Mouse (Mus musculus) fat pad, adult 2 months (tissue): Measurements from ENCODE around the gene Cfap97.

ENCODE experiments used
- DNase-seq: peaks from one replicate; pipeline ENCODE4 v3.0.0-alpha.2; 2011; ENCODE audit warnings: low read depth, low spot score; ENCODE audit errors: extremely low read depth

Gene Cfap97

DNA sequence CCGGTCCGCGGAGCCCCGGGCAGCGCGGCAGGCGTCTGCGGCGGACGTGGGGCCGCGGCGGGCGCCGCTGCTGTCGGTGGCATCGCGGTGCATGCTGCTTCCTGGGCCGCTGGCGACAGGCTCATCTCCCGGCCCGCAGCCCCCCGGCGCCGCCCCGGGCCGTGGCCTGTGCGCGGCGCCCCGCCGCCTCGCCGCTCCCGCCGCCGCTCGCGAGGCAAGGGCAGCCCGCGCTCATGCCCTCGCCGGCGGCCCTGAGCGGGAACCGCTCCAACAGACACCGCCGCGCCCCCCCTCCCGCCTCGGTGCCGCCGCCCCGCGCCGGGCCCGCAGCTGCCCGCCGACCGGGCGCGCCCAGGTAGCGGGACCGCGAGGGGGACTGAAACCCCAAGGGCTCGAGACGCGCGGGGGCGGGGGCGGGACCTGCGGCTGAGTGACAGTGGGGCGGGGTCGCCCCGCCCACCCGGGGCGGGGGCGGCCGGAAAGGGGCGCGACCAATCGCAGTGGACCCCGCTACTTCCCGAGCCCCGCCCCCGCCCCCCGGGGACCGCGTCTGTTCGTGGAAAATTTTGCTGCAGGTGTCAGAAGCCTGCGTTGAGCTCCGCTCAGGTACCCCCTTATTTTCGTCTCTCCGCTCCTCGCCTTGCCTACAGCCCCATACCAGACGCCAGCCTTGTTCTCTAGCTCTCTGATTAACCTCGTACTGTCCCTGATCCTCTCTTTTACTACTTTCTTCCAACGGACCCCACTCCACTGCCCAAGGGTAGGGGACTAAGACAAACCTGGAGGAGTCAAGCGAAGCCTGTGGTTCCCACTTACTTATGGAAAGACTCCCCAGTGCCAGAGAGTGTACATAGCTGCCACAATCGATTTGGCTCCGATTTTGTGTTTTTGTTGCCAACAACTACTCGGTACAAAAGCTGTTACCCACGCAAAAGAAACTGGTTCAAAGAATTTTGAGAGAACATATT, 777 bp downstream of the Cfap97 start, which contains the start of gene Snx25:
Gene Snx25 (minus strand): TSS at position 96 of the 968 bp plus-strand sequence.
- DNase-seq = no peak

GRCm38 (mm10) chr8:46153042-46153441, 1.5 kb downstream of the Cfap97 start:
- no peak for DNase-seq

DNA sequence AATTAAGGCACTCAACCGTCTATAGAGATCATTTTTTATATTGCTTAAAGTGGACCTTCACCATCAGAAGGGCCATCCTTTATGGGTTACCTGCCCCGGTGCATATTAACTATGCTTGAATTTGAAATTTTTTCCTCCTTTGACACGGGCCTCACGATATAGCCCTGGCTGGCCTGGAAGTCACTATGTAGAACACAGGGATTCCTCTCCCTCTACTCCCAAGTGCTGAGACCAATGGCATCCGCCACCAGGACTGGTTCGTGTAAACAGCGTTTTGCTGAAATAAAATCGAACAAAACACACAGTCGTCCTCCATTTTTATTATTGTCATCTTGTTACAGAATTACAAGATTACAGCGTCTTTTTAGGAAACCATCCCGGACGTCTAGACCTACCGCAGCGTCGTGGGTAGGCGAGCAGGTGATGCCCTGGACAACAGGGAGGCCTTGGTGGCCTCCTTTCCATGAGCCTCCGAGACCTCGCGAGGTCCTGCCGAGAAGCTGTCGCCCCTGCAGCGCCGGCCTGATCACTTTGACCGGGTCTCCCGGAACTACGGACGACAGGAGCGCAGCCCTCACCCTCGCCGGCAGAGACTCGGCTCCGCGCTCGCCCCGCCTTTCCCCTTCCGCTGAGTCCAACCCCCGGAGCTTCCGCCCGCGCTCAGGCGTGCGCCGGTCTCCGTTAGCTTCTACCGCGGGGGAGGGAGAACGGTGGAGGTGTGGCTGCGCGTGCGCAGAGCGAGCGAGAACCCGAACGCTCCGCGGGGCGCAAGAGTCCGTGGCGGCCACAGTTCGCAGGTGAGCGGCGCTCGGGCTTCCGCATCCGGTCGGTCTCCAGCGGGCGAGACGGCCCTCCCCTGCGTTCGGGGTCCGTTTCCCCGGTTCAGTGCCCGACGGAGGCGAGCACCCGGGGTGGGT, 11.6 kb downstream of the Cfap97 start:
- peak; percentile 40 for DNase-seq

DNA sequence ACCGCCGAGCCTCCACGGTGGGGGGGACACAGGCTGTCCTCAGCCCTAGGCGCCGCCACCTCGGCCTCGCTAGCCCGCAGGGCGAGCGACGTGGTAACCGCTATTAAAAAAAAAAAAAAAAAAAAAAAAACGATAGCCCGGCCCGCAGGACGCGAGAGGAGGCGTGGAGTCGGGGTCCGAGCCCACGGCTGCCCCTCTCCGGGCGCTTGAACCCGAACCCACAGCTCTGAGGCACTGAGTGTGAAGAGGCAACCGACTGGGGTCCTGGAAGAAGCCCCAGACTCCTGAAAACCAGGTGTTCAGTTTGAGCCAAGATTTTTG, 12.3 kb downstream of the Cfap97 start:
- no peak for DNase-seq

GRCm38 (mm10) chr8:46173651-46174050, 22.1 kb downstream of the Cfap97 start:
- no peak for DNase-seq

GRCm38 (mm10) chr8:46180136-46180535, 28.6 kb downstream of the Cfap97 start:
- DNase-seq = no peak

DNA sequence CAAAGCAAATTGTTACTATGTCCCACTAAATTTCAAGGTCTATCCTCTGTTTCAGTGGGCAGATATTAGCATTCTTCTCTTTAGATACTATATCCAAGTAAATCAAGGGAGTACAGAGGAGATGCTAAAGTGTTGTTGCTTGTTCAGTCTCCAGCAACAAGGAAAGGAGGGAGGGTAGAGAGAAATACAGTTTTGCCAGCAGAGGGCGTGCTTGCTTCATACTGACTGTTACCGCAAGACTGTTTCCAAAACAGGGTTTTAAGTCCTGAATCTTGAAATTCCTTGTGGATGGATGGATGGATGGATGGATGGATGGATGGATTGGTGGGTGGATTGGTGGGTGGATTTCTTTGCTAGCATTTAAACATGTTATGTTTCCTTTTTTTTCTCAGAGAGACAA, 33.8 kb downstream of the Cfap97 start:
- no peak for DNase-seq

GRCm38 (mm10) chr8:46193100-46193499, 41.5 kb downstream of the Cfap97 start:
- no peak for DNase-seq

GRCm38 (mm10) chr8:46196877-46197276, 45.3 kb downstream of the Cfap97 start:
- DNase-seq = no peak

GRCm38 (mm10) chr8:46197673-46198072, 46.1 kb downstream of the Cfap97 start:
- DNase-seq = no peak

- no peak for DNase-seq
These were observed 50.8 kb downstream of the Cfap97 start for GRCm38 (mm10) chr8:46202350-46202749.

DNA sequence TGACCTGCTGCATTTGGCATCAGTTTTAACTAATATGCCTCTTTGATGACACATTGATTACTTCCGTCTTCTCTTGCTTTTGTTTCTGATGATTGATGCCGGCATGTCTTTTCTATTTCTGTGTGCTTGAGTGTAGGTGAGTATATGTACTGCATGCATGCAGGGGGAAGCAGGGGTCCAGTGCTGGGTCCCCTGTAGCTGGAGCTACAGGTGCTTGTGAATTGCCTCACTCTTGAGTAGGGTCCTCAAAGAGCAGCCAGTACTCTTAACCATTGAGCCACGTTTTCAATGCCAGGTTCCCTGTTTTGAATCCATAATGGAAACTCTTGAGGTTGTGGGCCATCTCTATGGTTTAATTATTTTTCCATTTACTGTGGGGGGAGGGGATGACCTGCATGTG, 52.7 kb downstream of the Cfap97 start:
- DNase-seq = no peak

GRCm38 (mm10) chr8:46204974-46205640, 53.5 kb downstream of the Cfap97 start:
- no peak for DNase-seq

DNA sequence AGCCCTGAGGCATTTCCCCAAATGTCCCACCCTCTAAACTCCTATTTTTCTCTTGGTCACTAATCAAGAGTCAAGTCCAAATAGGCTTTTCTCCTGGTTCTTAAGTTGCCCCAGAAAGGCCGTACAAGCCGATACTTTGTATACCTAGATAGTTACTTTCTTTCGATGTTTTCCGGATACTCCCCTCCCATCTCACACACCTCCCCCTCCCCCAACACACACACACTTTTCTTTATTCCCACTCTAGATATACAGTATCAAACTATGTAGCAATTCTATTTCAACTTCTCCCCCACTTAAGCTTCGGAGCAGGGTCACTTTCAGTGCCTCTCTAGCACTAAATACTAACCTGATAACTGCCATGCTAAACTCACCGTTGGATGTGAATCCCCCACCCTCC, 54.5 kb downstream of the Cfap97 start:
- no peak for DNase-seq

- DNase-seq = no peak
These were observed 56.8 kb downstream of the Cfap97 start for GRCm38 (mm10) chr8:46208354-46208753.

DNA sequence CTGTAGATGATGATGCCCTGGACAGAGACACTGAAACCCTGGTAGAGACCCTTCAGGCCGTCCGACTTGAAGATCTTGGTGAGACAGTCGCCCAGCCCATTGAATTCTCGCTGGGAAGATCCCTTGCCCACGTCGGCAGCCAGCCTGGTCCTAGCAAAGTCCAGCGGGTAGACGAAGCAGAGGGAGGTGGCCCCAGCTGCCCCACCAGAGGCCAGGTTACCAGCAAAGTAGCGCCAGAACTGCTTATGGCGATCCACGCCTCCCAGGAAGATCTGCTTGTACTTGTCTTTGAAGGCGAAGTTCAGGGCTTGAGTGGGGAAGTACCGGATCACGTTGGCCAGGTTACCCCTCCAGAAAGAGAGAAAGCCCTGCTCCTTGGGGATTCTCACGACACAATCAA, 57.5 kb downstream of the Cfap97 start:
- no peak for DNase-seq

DNA sequence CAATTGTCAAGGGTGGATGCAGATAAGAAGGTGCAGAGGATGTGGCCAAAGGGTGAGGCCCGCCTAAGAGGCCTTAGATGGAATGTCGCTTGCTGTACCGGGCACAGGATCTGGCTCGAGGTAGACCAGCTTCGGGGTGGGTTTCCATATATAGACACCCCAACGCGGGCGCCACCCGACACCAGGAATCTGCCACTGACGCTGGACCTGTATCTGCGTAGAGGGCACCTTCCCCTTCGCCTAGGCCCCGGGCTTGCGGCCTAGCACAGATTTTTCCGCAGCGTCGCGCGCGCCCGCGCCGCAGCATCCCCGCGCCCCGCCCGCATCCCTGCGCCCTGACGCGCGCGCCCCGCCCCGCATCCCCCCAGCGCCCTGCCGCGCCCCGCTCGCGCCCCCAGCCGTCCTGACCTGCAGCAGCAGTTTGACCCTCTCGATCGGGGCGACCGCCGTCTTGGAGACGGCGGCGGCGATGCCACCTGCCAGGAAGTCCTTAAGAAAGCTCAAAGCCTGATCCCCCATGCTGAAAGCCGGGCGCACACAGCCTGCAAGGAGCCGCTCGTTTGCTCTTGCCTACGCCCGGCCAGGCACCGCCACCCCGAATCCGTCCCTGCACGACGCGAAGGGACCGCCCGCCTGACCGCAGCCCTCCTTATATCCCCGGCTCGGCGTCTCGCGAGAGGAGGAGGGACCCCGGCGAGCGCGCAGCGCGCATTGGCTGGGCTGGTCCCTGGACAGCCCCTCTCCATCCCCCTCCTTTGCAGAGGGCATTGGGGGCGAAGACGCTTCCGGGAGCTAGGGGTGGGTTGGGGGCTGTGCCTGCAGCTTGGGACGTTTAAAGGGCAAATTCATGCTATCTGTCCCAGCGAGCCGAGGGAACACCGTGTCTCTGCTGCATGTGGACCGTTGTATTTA, 59.1 kb downstream of the Cfap97 start, which contains the start of gene Slc25a4:
Gene Slc25a4 (minus strand): TSS at position 881 of the 912 bp plus-strand sequence.
- no peak for DNase-seq

DNA sequence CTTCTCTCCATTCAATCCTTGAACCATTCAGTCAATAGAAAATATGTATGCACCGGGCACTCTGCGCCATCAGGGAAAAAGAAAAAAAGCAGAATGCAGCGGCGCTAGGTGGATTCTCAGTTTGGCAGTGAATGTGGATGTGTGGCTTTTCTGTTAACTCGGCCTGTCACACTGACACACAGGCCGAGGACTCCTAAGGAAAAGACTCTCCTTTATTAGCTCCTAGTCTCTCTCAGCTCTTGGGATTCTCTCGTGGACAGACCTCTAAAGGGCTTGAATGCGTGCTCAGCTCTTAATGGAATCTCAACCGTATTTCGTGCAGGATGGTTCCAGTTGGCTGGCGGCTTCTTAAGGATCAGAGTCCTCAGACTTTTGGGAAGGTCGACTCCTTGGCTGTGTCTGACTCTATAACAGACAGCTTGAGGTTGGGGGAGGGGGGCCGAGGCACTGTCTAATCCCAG, 60.1 kb downstream of the Cfap97 start:
- no peak for DNase-seq

DNA sequence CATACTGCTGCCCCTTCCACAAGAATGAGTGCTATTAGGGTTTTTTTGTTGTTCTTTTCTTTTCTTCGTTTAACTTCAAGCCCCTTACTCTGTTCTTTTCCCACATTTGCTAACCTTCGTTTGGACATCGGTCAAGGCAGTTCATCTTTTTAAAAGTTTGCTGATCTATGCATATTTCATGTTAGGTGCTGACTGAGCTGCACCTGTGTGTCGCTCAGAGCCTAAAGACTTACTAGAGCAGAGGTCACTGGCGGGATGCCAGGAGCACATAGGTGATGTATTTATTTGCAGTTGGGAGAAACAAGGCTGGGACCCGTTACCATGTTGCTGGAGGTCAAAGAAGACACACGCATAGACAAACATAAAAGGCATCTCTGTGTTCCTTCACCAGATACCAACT, 60.6 kb downstream of the Cfap97 start:
- DNase-seq = no peak

- no peak for DNase-seq
These were observed 62.5 kb downstream of the Cfap97 start for GRCm38 (mm10) chr8:46213971-46214480.
